In genomic region chr17:5805151-5805834, GRCm38 (mm10) we compare ENCODE assay signal across 10 mouse cellular contexts. TPM values are rescaled to one million over a fixed set of nuclear protein-coding genes. Genes with fewer than 3 reads are reported as not detected.
DNase-seq lines count a peak whose midpoint lies in the region; ATAC-seq and TF ChIP-seq lines count a peak whose summit lies in the region.
"Had no signal": no experiment of that assay in that cellular context is flagged by ENCODE, and none has a peak within 500 bp of the region (broad histone marks: within the 10 kb centered on the region; RNA-seq: fewer than 3 reads in every experiment).

No protein-coding gene starts in this region.

- no peaks in the 10 kb centered on the region for H3K27me3 ChIP-seq in liver, adult 2 months (ENCODE audit: control insufficient read depth, insufficient read depth, low read length)
- H3K27me3 ChIP-seq in liver, embryonic 12.5 days (replicated peaks): no peaks in the 10 kb centered on the region
- H3K27me3 ChIP-seq in embryonic facial prominence, embryonic 15.5 days: no peaks in the 10 kb centered on the region
- H3K27me3 ChIP-seq: kidney, embryonic 15.5 days had no signal

- ATAC-seq in liver, embryonic 12.5 days: no peak
- peak; percentile 52; the same call in 1 of the 2 replicates for ATAC-seq in embryonic facial prominence, embryonic 15.5 days (ENCODE audit: insufficient number of reproducible peaks, low FRiP score, low TSS enrichment, low read depth)

- H3K9me3 ChIP-seq in liver, embryonic 12.5 days (replicated peaks): no peaks in the 10 kb centered on the region
- no peaks in the 10 kb centered on the region for H3K9me3 ChIP-seq in embryonic facial prominence, embryonic 15.5 days (replicated peaks)
- H3K9me3 ChIP-seq: kidney, embryonic 15.5 days had no signal

- H3K9ac ChIP-seq in liver, adult 2 months (ENCODE audit: low read depth, low read length): no peak overlapping the region
- no peak overlapping the region for H3K9ac ChIP-seq in liver, embryonic 12.5 days
- no peak overlapping the region for H3K9ac ChIP-seq in embryonic facial prominence, embryonic 15.5 days
- H3K9ac ChIP-seq: kidney, embryonic 15.5 days had no signal

- 75% methylated on average over 7 of the region's 7 CpGs for WGBS in liver, adult 2 months
- WGBS in liver, embryonic 12.5 days (ENCODE audit: insufficient replicate concordance): 68% methylated on average over 7 of the region's 7 CpGs
- 32% methylated on average over 7 of the region's 7 CpGs for WGBS in embryonic facial prominence, embryonic 15.5 days

- H3K4me3 ChIP-seq in liver, adult 2 months (ENCODE audit: insufficient read depth, low read depth, low read length): no peak overlapping the region
- H3K4me3 ChIP-seq in liver, embryonic 12.5 days: no peak overlapping the region
- H3K4me3 ChIP-seq in embryonic facial prominence, embryonic 15.5 days (replicated peaks): no peak overlapping the region
- H3K4me3 ChIP-seq: kidney, embryonic 15.5 days had no signal

- DNase-seq in liver, adult 2 months (ENCODE audit: extremely low read depth, low read depth, low spot score): no peak
- DNase-seq in T-cell, adult 2 months (ENCODE audit: low spot score): peak; percentile 75
- peak; percentile 88 for DNase-seq in naive thymus-derived CD4-positive, alpha-beta T cell, adult 2 months (ENCODE audit: low read depth)
- DNase-seq in thymus, postnatal 4 days: no peak
- no peak for DNase-seq in cerebellum, postnatal 10 days
- DNase-seq in layer of hippocampus, postnatal 10 days (ENCODE audit: low spot score in 2 of 2): no peak
- DNase-seq: cerebellum, adult 18-20 months had no signal

- 0 out of 2 replicates have a peak overlapping the region, but pooled peaks have one; percentile 2 for H3K27ac ChIP-seq in liver, adult 2 months (replicated peaks; ENCODE audit: insufficient read depth, low read depth, low read length)
- no peak overlapping the region for H3K27ac ChIP-seq in liver, embryonic 12.5 days
- H3K27ac ChIP-seq in embryonic facial prominence, embryonic 15.5 days (replicated peaks): peak overlapping the region; percentile 83
- H3K27ac ChIP-seq: kidney, embryonic 15.5 days had no signal

- no peak for TF ChIP-seq CTCF in liver, adult 2 months (IDR thresholded peaks at IDR 0.05; ENCODE audit: low read depth, low read length)

- TF ChIP-seq POLR2A in liver, adult 2 months (IDR thresholded peaks at IDR 0.05; ENCODE audit: extremely low read depth, insufficient read depth, low read length): no peak

- H3K4me1 ChIP-seq in liver, adult 2 months (ENCODE audit: control insufficient read depth, insufficient read depth, low read length): peaks cover 12% of the 10 kb centered on the region
- peaks cover 31% of the 10 kb centered on the region for H3K4me1 ChIP-seq in liver, embryonic 12.5 days
- peaks cover 29% of the 10 kb centered on the region for H3K4me1 ChIP-seq in embryonic facial prominence, embryonic 15.5 days

- H3K79me2 ChIP-seq in liver, adult 2 months (ENCODE audit: control insufficient read depth, insufficient read depth, low read length): no peaks in the 10 kb centered on the region

- no peaks in the 10 kb centered on the region for H3K36me3 ChIP-seq in liver, adult 2 months (ENCODE audit: control insufficient read depth, insufficient read depth, low read length)
- H3K36me3 ChIP-seq in liver, embryonic 12.5 days: no peaks in the 10 kb centered on the region
- no peaks in the 10 kb centered on the region for H3K36me3 ChIP-seq in embryonic facial prominence, embryonic 15.5 days
- H3K36me3 ChIP-seq: kidney, embryonic 15.5 days had no signal

- H3K4me2 ChIP-seq in liver, embryonic 12.5 days: no peak overlapping the region
- no peak overlapping the region for H3K4me2 ChIP-seq in embryonic facial prominence, embryonic 15.5 days (replicated peaks)
- H3K4me2 ChIP-seq: kidney, embryonic 15.5 days had no signal

RNA-seq across cellular contexts. Expression of gene Snx9, which starts 35.8 kb away (rescaled TPM):
- total RNA-seq in liver, adult 2 months (2014; rRNA removed): 26.8 and 30.5 TPM in 2 replicates
- polyA plus RNA-seq in liver, adult 2 months (2012; rRNA removed): 19.7 and 22.2 TPM in 2 replicates
- polyA plus RNA-seq in liver, embryonic 12.5 days (2016; fragmentation: Nextera tagmentation; extraction: Ambion mirVana): 22.7 and 23.5 TPM in 2 replicates
- polyA plus RNA-seq in embryonic facial prominence, embryonic 15.5 days (2015; fragmentation: Nextera tagmentation; extraction: Ambion mirVana): 31.0 and 33.3 TPM in 2 replicates
- total RNA-seq in layer of hippocampus, postnatal 10 days (2021): 10 to 100 TPM; 12.7 to 13.1 TPM

Comparison
In these comparisons a context has a peak if more than half of its experiments do, and no peak if none do; other contexts are left out.
1. DNase-seq: peak in T-cell, adult 2 months (single experiment) and naive thymus-derived CD4-positive, alpha-beta T cell, adult 2 months (single experiment); none in liver, adult 2 months (single experiment), thymus, postnatal 4 days (single experiment), cerebellum, postnatal 10 days (0 of 2) and layer of hippocampus, postnatal 10 days (0 of 2).